Mouse (Mus musculus): Measurements from ENCODE around the gene Rsad1. TPM values are rescaled to one million over a fixed set of nuclear protein-coding genes. Genes with fewer than 3 reads are reported as not detected.

The Rsad1 gene
- total RNA-seq (2015) = 0.32 and 0.40 TPM in 2 replicates
- total RNA-seq (2017) = 0.59 and 0.89 TPM in 2 replicates

DNA sequence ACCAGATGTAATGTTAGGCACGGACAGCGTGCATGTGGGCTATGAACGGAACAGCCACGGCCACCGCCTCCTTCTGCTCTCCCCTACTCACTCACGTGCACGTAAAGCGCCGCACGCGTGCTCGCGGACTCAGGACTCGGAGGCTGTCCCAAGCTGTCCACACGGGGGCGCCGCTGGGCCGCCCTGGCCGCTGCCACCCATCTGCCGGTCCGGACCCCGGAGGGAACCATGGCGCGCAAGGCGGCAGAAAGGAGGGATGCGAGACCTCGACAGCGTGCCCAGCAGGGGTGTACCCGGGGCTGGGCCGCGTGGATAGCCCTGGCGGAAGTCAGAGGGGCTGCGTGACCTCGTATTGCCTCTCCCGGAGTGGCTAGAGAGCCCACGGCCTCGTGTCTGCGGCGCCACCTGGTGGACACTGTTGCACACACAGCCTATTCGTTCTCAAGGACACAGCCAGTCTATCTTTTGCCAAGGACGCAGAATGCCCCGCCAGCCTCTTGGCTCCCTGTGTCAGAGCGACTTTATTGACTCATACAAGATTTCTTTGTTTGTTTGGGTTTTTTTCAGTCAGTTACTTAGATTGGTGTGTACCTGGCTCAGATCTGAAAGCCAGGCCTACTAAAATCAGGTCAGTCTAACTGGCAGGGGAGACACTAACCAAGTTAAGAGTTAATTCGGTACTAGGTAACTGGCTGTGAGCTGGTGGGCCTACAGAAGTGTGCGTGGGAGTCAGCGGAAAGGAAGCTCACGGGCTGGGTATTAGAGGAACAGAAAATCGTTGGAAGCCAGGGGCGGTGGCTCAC, at the start of gene Rsad1:
Gene Rsad1 (minus strand): TSS at position 368 of the 803 bp plus-strand sequence.
- ATAC-seq (ENCODE audit: poor library complexity, severe bottlenecking) = peak; percentile 89

DNA sequence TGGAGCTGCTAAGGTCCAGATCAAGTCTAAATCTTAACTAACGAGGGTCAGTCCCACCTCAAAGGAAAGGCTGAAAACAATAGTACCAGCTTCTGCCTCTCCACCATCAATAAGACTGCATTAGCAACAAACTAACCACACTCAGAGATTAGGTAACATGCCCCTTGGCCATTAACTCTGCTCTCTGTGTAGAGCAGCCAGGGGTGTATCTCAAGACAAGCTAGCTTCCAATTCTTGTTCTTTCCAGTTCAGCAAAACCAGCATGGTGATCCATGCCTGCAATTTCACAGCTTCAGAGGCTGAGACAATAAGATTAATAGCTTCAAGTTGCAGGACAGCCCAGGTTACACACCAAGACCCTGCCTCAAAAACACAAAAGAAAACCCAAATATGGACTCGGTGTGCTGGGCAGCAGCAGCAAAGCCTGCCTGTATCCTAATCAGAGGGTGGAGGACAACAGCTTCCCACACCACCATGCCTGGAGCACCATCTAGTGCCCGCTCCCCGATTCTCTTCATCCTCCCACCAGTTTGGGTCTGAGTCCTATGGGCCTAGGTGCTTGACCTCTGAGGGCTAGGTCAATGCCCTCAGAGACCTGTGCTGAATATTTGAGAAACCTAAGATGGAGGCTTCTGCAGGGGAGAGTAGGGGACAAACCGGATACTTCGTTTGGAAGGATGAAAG, 49.5 kb upstream of the Rsad1 start:
- no peak for ATAC-seq (ENCODE audit: poor library complexity, severe bottlenecking)

DNA sequence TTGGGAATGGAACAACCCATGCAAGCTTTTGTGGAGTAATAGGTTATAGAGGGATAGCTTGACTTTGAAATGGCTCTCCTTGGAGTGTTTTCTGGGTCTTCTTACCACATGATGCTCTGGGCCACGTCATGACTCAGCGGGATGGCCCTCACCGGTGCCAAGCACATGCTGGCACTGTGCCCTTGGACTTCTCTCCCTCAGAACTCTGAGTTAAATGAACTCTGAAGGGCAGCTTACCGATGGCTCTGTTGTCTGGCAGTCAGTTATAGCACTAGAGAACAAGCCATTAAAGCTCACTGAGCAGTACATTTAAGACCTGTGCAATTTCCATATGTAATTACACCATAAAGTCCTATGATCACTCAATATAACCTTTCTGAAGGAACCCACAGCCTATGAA, 48.3 kb upstream of the Rsad1 start:
- no peak for ATAC-seq (ENCODE audit: poor library complexity, severe bottlenecking)

- peak; percentile 68; the same call in 1 of the 2 replicates for ATAC-seq (ENCODE audit: poor library complexity, severe bottlenecking)
Observed at GRCm38 (mm10) chr11:94596311-94596852, 47.3 kb upstream of the Rsad1 start.

DNA sequence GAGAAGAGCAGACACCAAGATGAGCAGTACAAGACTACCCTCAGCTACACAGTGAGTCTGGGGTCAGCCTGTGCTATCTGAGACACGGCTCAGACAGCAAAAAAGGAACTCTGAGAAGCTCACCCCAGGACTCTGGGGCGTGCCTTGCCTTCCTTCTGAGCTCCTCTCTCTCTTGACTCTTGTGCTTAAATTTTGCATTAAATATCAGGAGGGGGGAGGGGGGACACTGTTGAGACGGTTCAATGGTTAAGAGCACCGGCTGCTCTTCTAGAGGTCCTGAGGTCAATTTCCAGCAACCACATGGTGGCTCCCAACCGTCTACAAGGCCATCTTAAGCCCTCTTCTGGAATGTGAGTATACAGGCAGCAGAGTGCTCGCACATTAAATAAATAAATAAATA, 38.5 kb upstream of the Rsad1 start:
- no peak for ATAC-seq (ENCODE audit: poor library complexity, severe bottlenecking)

DNA sequence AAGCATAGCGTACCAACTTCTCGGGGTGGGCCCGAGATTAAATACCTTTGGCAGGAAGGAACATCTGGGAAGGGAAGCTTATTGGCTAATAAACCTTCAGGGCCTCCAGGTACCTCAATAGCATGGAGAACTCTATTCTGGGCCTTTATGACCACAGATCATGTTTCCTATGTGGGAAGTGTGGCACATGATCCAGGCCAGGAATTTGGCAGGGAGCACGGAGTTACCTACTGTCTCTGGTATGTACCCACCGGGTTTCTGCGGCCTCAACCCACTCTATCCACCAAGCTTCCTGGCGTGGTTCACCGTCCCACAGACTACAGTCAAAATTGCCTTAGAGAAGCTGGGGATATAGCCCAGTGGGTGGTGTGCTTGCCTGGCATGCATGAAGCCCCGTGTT, 36.0 kb upstream of the Rsad1 start:
- no peak for ATAC-seq (ENCODE audit: poor library complexity, severe bottlenecking)

DNA sequence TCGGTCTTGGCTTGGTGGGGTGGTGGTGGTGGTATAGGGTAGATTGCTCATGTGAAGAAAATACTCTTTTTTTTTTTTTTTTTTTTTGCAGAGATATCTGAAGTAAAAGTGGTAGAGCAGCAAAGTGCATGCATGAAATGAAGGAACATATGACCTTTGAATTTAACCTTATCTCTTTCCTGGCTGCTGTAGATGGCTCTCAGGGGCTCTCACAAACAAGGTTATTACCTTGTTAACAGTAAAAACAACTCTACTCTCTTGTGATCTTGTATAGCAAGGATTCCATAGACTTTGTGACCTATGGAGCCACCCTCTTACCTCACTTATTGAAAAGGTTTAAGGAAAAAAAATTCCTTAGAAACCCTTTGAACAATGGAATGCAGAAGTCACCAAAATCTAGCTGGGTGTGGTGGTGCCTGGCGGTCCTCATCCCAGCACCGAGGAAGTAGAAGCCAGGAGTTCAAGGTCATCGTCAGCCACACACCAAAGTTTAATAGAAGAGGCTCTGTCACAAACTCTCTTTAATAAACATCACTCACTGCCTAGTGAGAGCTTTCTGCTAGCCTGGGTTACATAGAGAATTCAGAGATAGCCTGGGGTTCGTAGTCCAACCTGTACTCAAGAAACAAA, 31.2 kb upstream of the Rsad1 start:
- ATAC-seq (ENCODE audit: poor library complexity, severe bottlenecking) = no peak

DNA sequence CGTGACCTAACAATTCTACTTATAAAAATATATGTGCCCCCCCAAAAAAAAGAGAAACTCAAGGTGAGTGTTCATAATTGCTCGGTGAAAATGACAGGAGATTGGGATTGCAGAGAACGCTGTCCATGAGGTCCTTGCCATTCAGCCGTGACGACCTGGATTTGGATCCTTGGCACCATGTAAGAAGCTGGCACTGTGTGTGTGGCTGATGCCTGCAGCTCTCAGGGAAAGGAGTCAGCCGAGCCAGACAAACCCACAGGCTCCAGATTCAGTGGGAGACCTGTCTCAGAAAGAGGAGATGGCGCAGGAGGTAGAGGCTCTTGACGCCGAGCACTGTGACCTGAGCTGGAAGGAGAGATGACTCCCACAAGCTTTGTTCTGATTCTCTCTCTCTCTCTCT, 27.3 kb upstream of the Rsad1 start:
- ATAC-seq (ENCODE audit: poor library complexity, severe bottlenecking) = no peak

GRCm38 (mm10) chr11:94575036-94575435, 26.0 kb upstream of the Rsad1 start:
- ATAC-seq (ENCODE audit: poor library complexity, severe bottlenecking) = no peak

- ATAC-seq (ENCODE audit: poor library complexity, severe bottlenecking) = no peak
Observed at GRCm38 (mm10) chr11:94574560-94574959, 25.5 kb upstream of the Rsad1 start.

DNA sequence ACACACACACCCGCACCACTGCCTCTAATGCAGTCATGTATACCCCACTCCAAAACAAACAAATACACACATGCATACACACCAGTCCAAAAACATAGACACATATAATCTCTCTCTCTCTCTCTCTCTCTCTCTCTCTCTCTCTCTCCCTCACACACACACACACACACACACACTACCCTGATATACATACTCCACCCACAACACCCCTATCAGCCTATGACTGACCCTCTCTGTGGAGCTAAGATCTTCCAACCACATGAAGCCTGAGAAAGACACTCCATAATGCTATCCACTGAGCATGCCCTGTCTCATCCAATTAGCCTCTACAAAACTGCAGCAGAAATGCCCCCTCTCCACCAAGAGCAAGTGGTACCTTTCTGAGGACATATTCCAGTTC, 22.8 kb upstream of the Rsad1 start:
- no peak for ATAC-seq (ENCODE audit: poor library complexity, severe bottlenecking)

- ATAC-seq (ENCODE audit: poor library complexity, severe bottlenecking) = no peak
Observed at GRCm38 (mm10) chr11:94570612-94571011, 21.6 kb upstream of the Rsad1 start.

DNA sequence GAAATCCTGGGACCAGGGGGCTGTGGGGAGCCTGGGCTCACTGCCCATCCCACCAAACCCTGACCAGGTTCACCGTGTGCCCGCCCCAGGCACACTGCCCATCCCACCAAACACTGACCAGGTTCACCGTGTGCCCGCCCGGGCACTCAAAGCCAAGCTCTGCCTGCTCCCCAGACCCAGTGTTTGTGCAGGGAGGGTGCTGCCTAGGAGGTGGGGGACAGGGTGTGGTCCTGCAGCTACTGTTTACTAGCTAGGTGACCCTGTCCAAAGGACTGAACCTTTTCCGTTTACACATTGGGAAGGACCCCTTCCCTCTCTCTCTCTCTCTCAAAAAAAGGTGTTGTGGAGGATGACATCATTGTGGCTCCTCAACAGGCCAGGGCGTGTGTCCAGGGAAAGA, 18.3 kb upstream of the Rsad1 start:
- ATAC-seq (ENCODE audit: poor library complexity, severe bottlenecking) = no peak

- ATAC-seq (ENCODE audit: poor library complexity, severe bottlenecking) = no peak
Observed at GRCm38 (mm10) chr11:94566534-94566933, 17.5 kb upstream of the Rsad1 start.

DNA sequence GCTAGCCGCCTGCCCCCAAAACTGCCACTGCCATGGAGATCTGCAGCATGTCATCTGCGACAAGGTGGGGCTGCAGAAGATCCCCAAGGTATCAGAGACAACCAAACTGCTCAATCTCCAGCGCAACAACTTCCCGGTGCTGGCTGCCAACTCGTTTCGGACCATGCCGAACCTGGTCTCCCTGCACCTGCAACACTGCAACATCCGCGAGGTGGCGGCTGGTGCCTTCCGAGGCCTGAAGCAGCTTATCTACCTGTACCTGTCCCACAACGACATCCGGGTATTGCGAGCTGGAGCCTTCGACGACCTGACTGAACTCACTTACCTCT, 16.1 kb upstream of the Rsad1 start:
- ATAC-seq (ENCODE audit: poor library complexity, severe bottlenecking) = no peak

- peak; percentile 90 for ATAC-seq (ENCODE audit: poor library complexity, severe bottlenecking)
Observed at GRCm38 (mm10) chr11:94564437-94565150, 15.5 kb upstream of the Rsad1 start, which contains the start of gene Chad. Chad (plus strand) TSS chr11:94565047.

DNA sequence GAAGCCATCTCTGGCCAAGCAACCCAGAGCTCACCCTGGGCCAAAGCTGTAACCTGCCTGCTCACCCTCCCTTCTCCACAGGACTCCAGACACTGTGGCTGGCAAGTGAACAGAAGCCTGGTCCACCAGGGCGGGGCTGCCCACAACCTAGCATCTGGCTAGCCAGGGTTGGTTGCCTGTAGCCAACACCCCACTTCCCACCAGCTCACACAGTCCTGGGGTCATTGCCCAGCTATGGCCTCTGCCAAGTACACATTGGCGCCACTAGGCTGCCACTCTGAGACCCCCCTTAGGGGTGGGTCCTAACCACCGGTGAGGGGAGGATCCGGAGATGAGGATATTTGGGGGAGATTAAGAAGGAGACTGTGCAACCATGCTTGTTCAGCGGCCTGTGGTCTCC, 14.8 kb upstream of the Rsad1 start:
- peak; percentile 31; the same call in 1 of the 2 replicates for ATAC-seq (ENCODE audit: poor library complexity, severe bottlenecking)

- ATAC-seq (ENCODE audit: poor library complexity, severe bottlenecking) = no peak
Observed at GRCm38 (mm10) chr11:94563383-94563782, 14.3 kb upstream of the Rsad1 start.

- ATAC-seq (ENCODE audit: poor library complexity, severe bottlenecking) = no peak
Observed at GRCm38 (mm10) chr11:94558226-94558625, 9.2 kb upstream of the Rsad1 start.

GRCm38 (mm10) chr11:94550442-94550744, 1.3 kb upstream of the Rsad1 start:
- no peak for ATAC-seq (ENCODE audit: poor library complexity, severe bottlenecking)
